Mouse (Mus musculus) gastrocnemius, postnatal 14 days (tissue): ENCODE results near the gene Olfr140. TPM values are rescaled to one million over a fixed set of nuclear protein-coding genes. Genes with fewer than 3 reads are reported as not detected.

Source experiments
- DNase-seq: peaks from one replicate; pipeline ENCODE4 v3.0.0; 2021; ENCODE audit warnings: mixed read lengths
- intact Hi-C: fragments of 180-260 bp; cut with DNase I; formaldehyde crosslinking; loops from one replicate; pipeline ENCODE4 v1.15.1; 2025; ENCODE audit warnings: low total_unique reads
- long read RNA-seq, 2 experiments: library from polyadenylated mRNA; stranded (forward); transcript quantifications; one replicate each; pipeline ENCODE4 v2.0.0; 2021
- total RNA-seq, 2 experiments: library from RNA; stranded (reverse); gene quantifications; 2 replicates each; pipeline ENCODE4 v1.2.3; 2021

The Olfr140 gene
- total RNA-seq, result not detected
- long read RNA-seq, experiment 1, result 0 reads
- long read RNA-seq, experiment 2, result 0 reads

GRCm38 (mm10) chr2:90063494-90063893, at the start of gene Olfr140:
Olfr140 (minus strand) TSS chr2:90063594.
- intact Hi-C loops, result no loop called here
- no peak for DNase-seq

- DNase-seq, result no peak
- intact Hi-C loops, result no loop called here
These were observed 6.7 kb upstream of the Olfr140 start for GRCm38 (mm10) chr2:90070065-90070464.

- intact Hi-C loops, result no loop called here
- no peak for DNase-seq
These were observed 28.4 kb downstream of the Olfr140 start, which contains the start of gene Olfr1265 for GRCm38 (mm10) chr2:90035037-90035436. Olfr1265 (plus strand) TSS chr2:90035337.

- intact Hi-C loops, result no loop called here
- DNase-seq, result no peak
These were observed 37.9 kb downstream of the Olfr140 start, which contains the start of gene Olfr1264 for GRCm38 (mm10) chr2:90025477-90025876. Olfr1264 (minus strand) TSS chr2:90025577.

GRCm38 (mm10) chr2:90011831-90012230, 51.6 kb downstream of the Olfr140 start, which contains the start of gene Olfr1263:
Olfr1263 (plus strand) TSS chr2:90012131.
- no peak for DNase-seq
- intact Hi-C loops, result no loop called here

GRCm38 (mm10) chr2:89999845-90000244, 63.5 kb downstream of the Olfr140 start, which contains the start of gene Olfr1262:
Olfr1262 (plus strand) TSS chr2:90000145.
- DNase-seq, result no peak
- intact Hi-C loops, result no loop called here

Other genes with a start within 250 kb of the Olfr140 start
- gene Olfr1256, start 222.0 kb downstream of the Olfr140 start, total RNA-seq, result not detected
- gene Olfr48, start 215.4 kb downstream of the Olfr140 start, total RNA-seq, result not detected
- not detected for gene Olfr1257, start 185.2 kb downstream of the Olfr140 start, total RNA-seq
- gene Olfr1258, start 136.3 kb downstream of the Olfr140 start, total RNA-seq, result not detected
- not detected for gene Olfr1259, start 114.9 kb downstream of the Olfr140 start, total RNA-seq
- not detected for gene Olfr1260, start 89.3 kb downstream of the Olfr140 start, total RNA-seq
- gene Olfr1261, start 72.4 kb downstream of the Olfr140 start, total RNA-seq, result not detected
- gene Olfr1262, start 63.4 kb downstream of the Olfr140 start, total RNA-seq, result not detected
- gene Olfr1263, start 51.5 kb downstream of the Olfr140 start, total RNA-seq, result not detected
- gene Olfr1264, start 38.0 kb downstream of the Olfr140 start, total RNA-seq, result not detected
- gene Olfr1265, start 28.3 kb downstream of the Olfr140 start, total RNA-seq, result not detected
- gene Olfr1269, start 57.8 kb upstream of the Olfr140 start, total RNA-seq, result not detected
- not detected for gene Olfr32, start 78.7 kb upstream of the Olfr140 start, total RNA-seq
- gene Olfr1270, start 89.5 kb upstream of the Olfr140 start, total RNA-seq, result not detected
- not detected for gene Olfr1506, start 160.9 kb upstream of the Olfr140 start, total RNA-seq
- not detected for gene Olfr142, start 194.0 kb upstream of the Olfr140 start, total RNA-seq
- not detected for gene Olfr1271, start 207.4 kb upstream of the Olfr140 start, total RNA-seq
- not detected for gene Olfr1272, start 229.2 kb upstream of the Olfr140 start, total RNA-seq